Mouse (Mus musculus) testis, adult 10 weeks (tissue): Measurements from ENCODE around the gene Olfr48. TPM values are rescaled to one million over a fixed set of nuclear protein-coding genes. Genes with fewer than 3 reads are reported as not detected.

Experiments
- polyA plus RNA-seq: library from polyadenylated mRNA; stranded (reverse); fragments of 350-450 nt; fragmentation: Illumina TruSeq; extraction: RNeasy Lipid Tissue Mini Kit (QIAGEN cat#74804); gene quantifications from one replicate; pipeline ENCODE4 v1.2.3, GENCODE M21; 2014; ENCODE audit warnings: low read depth, low replicate concordance

Gene Olfr48
- not detected for polyA plus RNA-seq

GRCm38 (mm10) chr2:89848105-89848504 lies at the start of gene Olfr48:
TSS of gene Olfr48 (minus strand) at chr2:89848205.

GRCm38 (mm10) chr2:89878137-89878536 lies 30.1 kb upstream of the Olfr48 start, which contains the start of gene Olfr1257:
TSS of gene Olfr1257 (plus strand) at chr2:89878437.

GRCm38 (mm10) chr2:89841455-89841854 lies 6.5 kb downstream of the Olfr48 start, which contains the start of gene Olfr1256:
TSS of gene Olfr1256 (minus strand) at chr2:89841555.

GRCm38 (mm10) chr2:89811751-89812150 lies 36.3 kb downstream of the Olfr48 start, which contains the start of gene Olfr1255:
TSS of gene Olfr1255 (plus strand) at chr2:89812051.

GRCm38 (mm10) chr2:89793519-89793918 lies 54.5 kb downstream of the Olfr48 start, which contains the start of gene Olfr1254:
TSS of gene Olfr1254 (minus strand) at chr2:89793619.

Other genes starting within 250 kb of the Olfr48 start
- gene Olfr1247, start 234.1 kb downstream of the Olfr48 start, polyA plus RNA-seq, result not detected
- not detected for gene Olfr1248, start 230.0 kb downstream of the Olfr48 start, polyA plus RNA-seq
- gene Olfr1249, start 213.2 kb downstream of the Olfr48 start, polyA plus RNA-seq, result not detected
- 0.18 TPM for gene Olfr1250, start 186.7 kb downstream of the Olfr48 start, polyA plus RNA-seq
- 0.34 TPM for gene Olfr1251, start 176.3 kb downstream of the Olfr48 start, polyA plus RNA-seq
- gene Olfr1252, start 123.2 kb downstream of the Olfr48 start, polyA plus RNA-seq, result not detected
- gene Olfr1253, start 91.1 kb downstream of the Olfr48 start, polyA plus RNA-seq, result not detected
- gene Olfr1254, start 54.6 kb downstream of the Olfr48 start, polyA plus RNA-seq, result not detected
- gene Olfr1255, start 36.2 kb downstream of the Olfr48 start, polyA plus RNA-seq, result not detected
- not detected for gene Olfr1256, start 6.7 kb downstream of the Olfr48 start, polyA plus RNA-seq
- gene Olfr1257, start 30.2 kb upstream of the Olfr48 start, polyA plus RNA-seq, result 0.14 TPM
- gene Olfr1258, start 79.1 kb upstream of the Olfr48 start, polyA plus RNA-seq, result not detected
- gene Olfr1259, start 100.5 kb upstream of the Olfr48 start, polyA plus RNA-seq, result 0.07 TPM
- gene Olfr1260, start 126.1 kb upstream of the Olfr48 start, polyA plus RNA-seq, result not detected
- gene Olfr1261, start 143.0 kb upstream of the Olfr48 start, polyA plus RNA-seq, result not detected
- 0.03 TPM for gene Olfr1262, start 151.9 kb upstream of the Olfr48 start, polyA plus RNA-seq
- 0.04 TPM for gene Olfr1263, start 163.9 kb upstream of the Olfr48 start, polyA plus RNA-seq
- gene Olfr1264, start 177.4 kb upstream of the Olfr48 start, polyA plus RNA-seq, result not detected
- not detected for gene Olfr1265, start 187.1 kb upstream of the Olfr48 start, polyA plus RNA-seq
- not detected for gene Olfr140, start 215.4 kb upstream of the Olfr48 start, polyA plus RNA-seq